Mouse (Mus musculus): ENCODE measurements at regions not wholly inside any gene's neighbourhood (a gene's known extent, or its start where the extent isn't known, plus 50 kb on each side); places are given as distances from the start of the nearest gene placed in this dataset.

GRCm38 (mm10) chr9:25201671-25202070 is 50.1 kb upstream of the Herpud2 start:
- intact Hi-C loops (cut with DNase I), result no loop called here
- peak in 1 of 2 experiments; percentile 46 for DNase-seq (ENCODE audit: low spot score in 2 of 2)
